Mouse (Mus musculus) layer of hippocampus, postnatal 36 days (tissue): ENCODE measurements around the gene Ccdc187. TPM values are rescaled to one million over a fixed set of nuclear protein-coding genes. Genes with fewer than 3 reads are reported as not detected.

ENCODE experiments used
- DNase-seq, 2 experiments: peaks; one replicate each; pipeline ENCODE4 v3.0.0; 2022
- total RNA-seq, 2 experiments: library from RNA; stranded (reverse); gene quantifications; 2 replicates each; pipeline ENCODE4 v1.2.3; 2021

Ccdc187 gene
- total RNA-seq, 2 experiments from 2014 or later = 0.65 to 0.71 TPM

DNA sequence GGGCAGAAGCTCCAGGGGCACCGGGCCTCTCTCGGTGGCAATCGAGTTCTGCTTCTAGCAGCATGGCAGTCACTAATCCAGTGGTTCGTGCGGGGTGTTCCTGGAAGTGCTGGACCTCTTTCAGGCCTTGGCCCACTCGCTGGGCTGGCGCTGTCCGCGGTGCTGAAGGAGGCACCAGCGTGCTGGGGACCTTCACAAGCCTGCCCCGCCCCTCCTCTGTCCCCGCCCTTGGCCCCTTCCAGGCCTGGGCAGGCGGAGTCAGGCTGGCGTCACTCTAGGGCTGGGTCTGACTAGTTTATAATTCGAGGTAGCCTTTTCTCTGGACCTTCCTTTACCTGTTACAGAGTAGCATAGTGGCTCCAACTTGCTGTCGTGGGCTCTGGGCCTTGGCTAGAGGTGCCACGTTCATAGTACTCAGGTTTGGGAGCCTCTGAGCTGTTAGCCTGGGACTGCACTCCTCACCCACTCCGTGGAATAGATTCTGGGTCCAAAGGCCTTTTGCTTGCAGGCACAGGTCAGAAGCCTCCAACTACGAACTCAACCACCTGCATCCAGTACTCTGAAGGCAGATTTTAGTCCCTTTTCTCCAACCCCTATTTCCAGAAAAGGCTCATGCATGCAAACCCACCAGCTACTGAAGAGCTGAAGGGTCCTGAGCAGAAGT lies 86.1 kb downstream of the Ccdc187 start, which contains the start of gene Lhx3:
Lhx3 (minus strand) TSS at position 164 of the 664 bp plus-strand sequence.
- DNase-seq = peak; percentile 50 to 55

DNA sequence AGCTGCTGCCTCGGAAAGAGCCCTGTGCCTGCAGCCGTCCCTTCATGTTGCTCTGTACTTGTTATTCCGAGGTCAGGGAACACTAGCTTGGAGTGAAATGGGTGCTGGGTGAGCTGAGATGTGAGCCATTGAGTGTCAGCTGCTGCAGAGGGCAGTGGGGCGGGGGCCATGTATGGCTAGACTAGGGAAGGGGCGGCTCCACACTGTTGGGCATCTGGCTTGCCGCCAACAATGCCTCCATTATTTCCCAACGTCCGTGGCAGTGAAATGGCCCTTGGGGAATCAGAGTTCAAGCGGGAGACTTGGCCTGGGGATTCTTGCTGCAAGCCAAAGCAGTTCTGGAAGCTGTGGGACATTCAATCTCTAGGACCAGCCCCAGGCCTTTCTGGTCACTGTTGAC lies 86.8 kb downstream of the Ccdc187 start:
- no peak for DNase-seq

DNA sequence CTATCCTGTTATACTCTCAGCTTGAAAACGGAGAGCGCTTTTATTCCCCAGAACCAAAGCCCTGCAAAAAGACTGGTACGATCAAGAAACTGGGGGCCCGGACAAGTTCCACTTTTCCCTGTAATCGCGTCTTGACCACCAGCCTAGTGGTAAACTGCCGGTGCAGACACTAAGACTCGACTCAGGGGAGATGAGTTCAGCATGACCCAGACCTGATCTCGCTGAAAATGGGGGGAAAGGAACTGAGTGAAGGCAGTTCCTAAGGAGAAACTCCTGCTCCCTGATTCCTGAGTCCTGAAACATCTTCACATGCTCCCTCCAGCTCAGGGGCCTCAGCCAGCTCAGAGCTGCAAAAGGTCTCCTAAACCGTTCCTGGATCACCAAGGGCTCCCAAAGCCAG lies 88.6 kb downstream of the Ccdc187 start:
- no peak for DNase-seq

DNA sequence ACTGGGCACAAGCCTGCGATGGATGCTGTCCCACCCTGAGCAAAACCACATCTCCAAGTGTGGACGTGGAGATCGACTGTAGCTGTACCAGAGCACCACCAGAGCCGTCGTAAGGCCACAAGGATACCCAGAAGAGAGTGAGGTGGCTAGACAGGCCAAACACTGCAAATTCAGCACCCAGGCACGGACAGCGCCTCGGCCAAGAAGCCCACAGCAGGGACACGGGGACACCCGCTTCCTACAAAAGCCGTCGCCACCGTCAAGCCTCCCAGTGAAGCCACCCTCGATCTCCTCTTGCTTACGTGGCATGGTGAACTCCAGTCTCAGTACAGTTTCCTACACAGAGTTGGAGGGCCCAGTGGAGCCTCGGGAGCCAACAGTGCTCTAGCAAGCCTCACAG lies 89.2 kb downstream of the Ccdc187 start:
- DNase-seq = no peak

- DNase-seq = no peak
These were observed 91.4 kb downstream of the Ccdc187 start for GRCm38 (mm10) chr2:26202849-26203475.

- DNase-seq = no peak
These were observed 92.2 kb downstream of the Ccdc187 start for GRCm38 (mm10) chr2:26201926-26202848.

DNA sequence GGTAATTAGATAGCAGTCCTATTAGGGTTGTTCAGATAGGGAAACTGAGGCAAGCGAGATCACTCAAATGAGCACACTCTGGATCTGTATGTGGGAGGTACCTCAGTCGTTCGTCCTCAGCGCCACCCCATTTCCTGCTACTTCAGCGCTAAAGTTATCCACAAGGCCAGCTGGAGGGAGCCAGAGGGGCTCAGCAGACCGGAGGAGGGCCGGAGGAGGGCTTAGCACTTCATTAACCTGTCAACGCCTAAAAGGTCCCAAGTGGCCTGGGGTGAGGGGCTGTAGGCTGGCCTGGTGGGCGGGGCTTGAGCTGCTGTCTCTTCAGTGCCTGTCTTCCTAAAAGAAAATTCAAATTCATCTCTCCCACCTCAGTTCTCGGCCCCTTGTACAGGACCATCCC lies 95.9 kb downstream of the Ccdc187 start:
- no peak for DNase-seq

GRCm38 (mm10) chr2:26194552-26195339 lies 99.6 kb downstream of the Ccdc187 start:
- DNase-seq = no peak

Other genes starting within 250 kb of the Ccdc187 start
- 10 to 100 TPM; 60.6 to 66.8 TPM for gene Nacc2, start 171.3 kb downstream of the Ccdc187 start, total RNA-seq
- gene Lhx3, start 86.3 kb downstream of the Ccdc187 start, total RNA-seq = not detected
- 10 to 100 TPM; 25.6 to 26.2 TPM for gene Qsox2, start 57.0 kb downstream of the Ccdc187 start, total RNA-seq
- gene Gpsm1, start 21.0 kb upstream of the Ccdc187 start, total RNA-seq = 10 to 100 TPM; 34.5 to 41.8 TPM
- gene Dnlz, start 57.6 kb upstream of the Ccdc187 start, total RNA-seq = 10 to 100 TPM; 25.7 to 26.5 TPM
- gene Card9, start 66.4 kb upstream of the Ccdc187 start, total RNA-seq = 1 to 10 TPM; 1.6 to 2.1 TPM
- 10 to 100 TPM; 65.3 to 72.3 TPM for gene Snapc4, start 86.1 kb upstream of the Ccdc187 start, total RNA-seq
- gene Entr1, start 94.8 kb upstream of the Ccdc187 start, total RNA-seq = 100 to 1,000 TPM; 151 to 165 TPM
- gene Pmpca, start 94.8 kb upstream of the Ccdc187 start, total RNA-seq = 10 to 100 TPM; 86.5 to 93.6 TPM
- 10 to 100 TPM; 21.1 to 22.1 TPM for gene Inpp5e, start 114.6 kb upstream of the Ccdc187 start, total RNA-seq
- 10 to 100 TPM; 52.9 to 57.5 TPM for gene Sec16a, start 150.7 kb upstream of the Ccdc187 start, total RNA-seq
- gene Notch1, start 222.1 kb upstream of the Ccdc187 start, total RNA-seq = 10 to 100 TPM; 30.4 to 31.4 TPM